Mouse (Mus musculus): ENCODE results near the gene Atp8b3.

- TF ChIP-seq CTCF (IDR thresholded peaks at IDR 0.05) (no peak), POLR2A (IDR thresholded peaks at IDR 0.05; ENCODE audit: insufficient read depth, low read depth, low read length) (no peak), EP300 (IDR thresholded peaks at IDR 0.05; ENCODE audit: insufficient read depth, low read depth, low read length) (no peak)
These were observed 32.2 kb upstream of the Atp8b3 start for GRCm38 (mm10) chr10:80570871-80571836.
